Mouse (Mus musculus) erythroblast, embryonic 14.5 days (primary cell): ENCODE measurements at regions not wholly inside any gene's neighbourhood (a gene's known extent, or its start where the extent isn't known, plus 50 kb on each side); places are given as distances from the start of the nearest gene placed in this dataset.

Experiments used
- H3K27me3 ChIP-seq: 2 replicates; pipeline ENCODE4 v1.6.1; 2012; ENCODE audit warnings: inconsistent platforms; ENCODE audit not compliant: control insufficient read depth
- H3K36me3 ChIP-seq: 2 replicates; pipeline ENCODE4 v1.6.1; 2012; ENCODE audit warnings: mild to moderate bottlenecking, inconsistent platforms; ENCODE audit not compliant: control insufficient read depth
- H3K4me1 ChIP-seq: 2 replicates; pipeline ENCODE4 v1.6.1; 2012; ENCODE audit warnings: inconsistent platforms; ENCODE audit not compliant: control insufficient read depth
- H3K4me3 ChIP-seq: replicated peaks from 2 replicates; pipeline ENCODE3; 2012; ENCODE audit warnings: moderate library complexity, mild to moderate bottlenecking, inconsistent platforms
- H3K9me3 ChIP-seq: 2 replicates; pipeline ENCODE4 v1.6.1; 2012; ENCODE audit warnings: low read length, inconsistent platforms, mixed read lengths; ENCODE audit not compliant: control insufficient read depth
- GATA1 ChIP-seq: IDR thresholded peaks from 2 replicates; pipeline ENCODE4 v1.6.1; 2012; ENCODE audit warnings: low read length, inconsistent platforms, mixed read lengths
- TAL1 ChIP-seq: IDR thresholded peaks from 3 replicates; pipeline ENCODE4 v1.6.1; 2012; ENCODE audit warnings: low read length, inconsistent platforms, mixed read lengths

DNA sequence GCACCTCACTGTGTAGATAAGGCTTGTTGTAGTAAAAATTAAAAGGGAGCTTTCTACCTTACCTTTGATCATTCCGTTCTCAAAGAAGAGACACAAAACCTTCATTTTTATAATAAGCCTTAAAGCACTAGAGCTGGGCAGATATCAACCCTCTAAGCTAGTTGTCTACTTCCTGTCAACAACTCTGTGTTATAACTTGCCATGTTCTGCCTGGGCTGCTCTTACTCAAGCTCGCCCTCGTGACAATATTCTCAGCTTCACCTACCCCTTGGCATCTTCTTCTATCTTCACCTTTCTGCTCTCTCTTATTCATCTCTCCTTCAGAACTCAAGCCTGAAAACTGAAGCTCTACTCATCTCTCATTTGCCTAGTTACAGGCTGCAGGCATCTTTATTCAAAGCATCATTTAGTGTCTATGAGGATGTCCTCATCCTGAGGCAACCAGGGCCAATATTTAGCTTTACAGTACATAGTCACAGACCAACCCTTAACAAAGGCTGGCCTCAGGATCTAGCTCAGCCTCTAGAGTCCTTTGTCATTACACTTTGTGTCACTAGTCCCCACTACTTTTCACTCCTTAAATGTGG is 375.2 kb upstream of the Trib2 start:
- TF ChIP-seq GATA1: no peak
- TF ChIP-seq TAL1: no peak
- Histone ChIP-seq H3K4me1 (no peaks in the 10 kb centered on the region), H3K9me3 (no peaks in the 10 kb centered on the region), H3K27me3 (no peaks in the 10 kb centered on the region), H3K4me3 (no peak overlapping the region), H3K36me3 (no peaks in the 10 kb centered on the region)

DNA sequence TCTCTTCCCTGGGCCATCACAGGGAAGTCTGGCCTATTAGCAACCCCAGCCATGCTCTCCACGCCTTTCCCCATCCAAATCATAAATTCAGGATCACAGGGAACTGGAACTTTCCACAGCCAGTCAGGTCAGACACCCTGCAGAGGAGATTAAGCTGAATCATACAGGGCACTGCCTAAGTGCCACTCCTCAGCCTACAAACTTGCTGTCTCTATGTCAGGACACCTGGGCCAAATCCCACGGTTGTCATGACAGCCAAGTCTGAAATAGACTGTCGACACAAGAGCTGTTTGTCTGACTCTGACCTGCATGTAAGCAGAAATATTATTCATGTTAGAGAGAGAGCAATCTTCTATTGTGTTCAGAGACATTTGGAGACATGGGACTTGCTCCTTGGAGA is 374.0 kb upstream of the Trib2 start:
- peaks cover 2% of the 10 kb centered on the region; the same call in 1 of the 2 replicates for H3K4me1 ChIP-seq
- no peaks in the 10 kb centered on the region for H3K9me3 ChIP-seq
- no peaks in the 10 kb centered on the region for H3K27me3 ChIP-seq
- no peak overlapping the region for H3K4me3 ChIP-seq
- no peak for TF ChIP-seq TAL1
- no peak for TF ChIP-seq GATA1
- no peaks in the 10 kb centered on the region for H3K36me3 ChIP-seq

DNA sequence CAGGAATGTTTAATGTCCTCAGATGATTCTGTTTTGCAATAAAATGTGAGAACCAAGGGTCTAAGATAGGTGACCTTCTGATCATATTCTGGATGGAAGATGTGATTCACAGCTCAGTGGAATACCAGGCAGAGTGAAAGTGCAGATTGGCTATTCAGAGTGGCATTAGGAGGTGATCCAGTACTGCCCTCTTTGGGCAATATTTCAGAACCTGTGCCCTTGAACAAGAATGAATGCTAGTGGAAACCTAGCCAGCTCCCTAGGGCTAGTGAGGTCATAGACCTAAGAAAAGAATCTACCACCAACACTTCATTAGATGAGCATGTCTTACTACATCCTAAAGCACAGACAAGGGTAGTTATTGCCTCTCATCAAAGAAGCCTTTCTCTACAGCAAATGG is 372.7 kb upstream of the Trib2 start:
- Histone ChIP-seq H3K27me3 (no peaks in the 10 kb centered on the region), H3K9me3 (no peaks in the 10 kb centered on the region), H3K4me3 (no peak overlapping the region), H3K36me3 (no peaks in the 10 kb centered on the region), H3K4me1 (peaks cover 6% of the 10 kb centered on the region)
- no peak for TF ChIP-seq GATA1
- TF ChIP-seq TAL1: no peak

DNA sequence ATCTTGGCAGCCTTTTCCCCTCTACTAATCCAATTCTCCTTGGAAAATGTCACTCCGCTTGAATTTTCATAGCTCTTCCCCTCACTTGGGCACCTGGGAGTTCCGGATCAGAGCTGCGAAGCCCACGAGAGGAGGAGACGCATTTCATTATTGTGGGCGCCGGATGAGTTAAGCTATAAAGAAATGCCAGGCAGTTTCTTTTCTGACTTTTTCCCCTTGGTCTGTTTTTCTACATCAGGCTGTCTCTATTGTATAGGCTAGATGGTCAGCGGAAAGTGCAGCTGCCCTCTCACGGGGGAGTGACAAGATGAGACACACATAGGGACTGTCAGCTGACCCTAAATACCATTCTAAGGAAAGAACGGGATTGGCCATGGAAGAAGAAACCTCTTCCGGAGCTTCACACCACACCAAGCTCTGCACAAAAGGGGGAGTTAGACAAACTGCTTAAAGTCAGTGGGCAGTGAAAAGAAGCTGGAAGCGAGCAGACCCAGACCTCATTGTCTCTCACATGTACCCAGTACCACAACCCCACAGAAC is 369.3 kb upstream of the Trib2 start:
- peak overlapping the region; percentile 14 for H3K4me3 ChIP-seq
- H3K9me3 ChIP-seq: no peaks in the 10 kb centered on the region
- TF ChIP-seq TAL1: no peak
- TF ChIP-seq GATA1: no peak
- H3K27me3 ChIP-seq: no peaks in the 10 kb centered on the region
- no peaks in the 10 kb centered on the region for H3K36me3 ChIP-seq
- peaks cover 6% of the 10 kb centered on the region for H3K4me1 ChIP-seq

DNA sequence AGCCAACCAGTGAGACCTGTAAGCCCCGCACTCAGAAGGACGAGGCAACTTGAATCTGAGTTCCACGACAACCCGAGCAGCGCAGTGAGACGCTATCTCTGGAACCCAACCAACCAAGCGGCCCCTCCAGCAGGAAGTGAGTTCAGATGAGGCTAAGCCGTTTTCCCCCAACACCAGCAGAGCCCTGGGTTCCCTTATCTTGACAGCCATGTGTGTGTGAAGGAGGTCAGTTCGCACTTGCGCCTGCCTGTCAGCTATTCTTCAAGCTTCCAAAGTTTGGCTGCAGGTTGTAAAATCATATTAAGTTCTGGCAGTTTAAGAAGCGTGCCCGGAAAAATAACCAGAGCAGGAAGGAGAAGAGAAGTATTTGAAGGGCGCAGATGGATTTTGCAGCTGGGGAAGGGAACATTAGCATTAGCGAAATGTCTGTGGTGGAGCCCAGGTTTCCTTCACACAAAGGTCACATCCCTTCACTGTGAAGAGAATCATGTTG is 368.8 kb upstream of the Trib2 start:
- Histone ChIP-seq H3K36me3 (no peaks in the 10 kb centered on the region), H3K4me3 (peak overlapping the region; percentile 14), H3K4me1 (peaks cover 6% of the 10 kb centered on the region), H3K27me3 (no peaks in the 10 kb centered on the region), H3K9me3 (no peaks in the 10 kb centered on the region)
- no peak for TF ChIP-seq GATA1
- TF ChIP-seq TAL1: no peak

DNA sequence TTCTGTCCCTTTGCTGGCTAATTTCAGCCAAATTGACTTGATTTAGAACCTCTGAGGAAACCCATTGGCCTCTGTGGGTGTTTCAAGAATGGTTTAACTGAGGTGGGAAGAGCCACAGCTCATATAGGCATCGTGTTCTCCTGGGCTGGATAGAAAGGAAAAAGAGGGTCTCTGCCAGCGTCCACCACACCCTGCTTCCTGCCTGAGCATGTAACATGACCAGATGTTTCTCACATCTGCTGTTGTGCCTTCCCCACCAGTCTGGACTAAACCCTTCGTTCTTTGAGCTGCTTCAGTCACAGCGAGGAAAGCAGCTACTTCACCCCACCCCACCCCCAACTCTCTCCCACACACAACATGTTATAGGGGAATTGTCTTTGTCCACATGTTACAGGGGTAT is 366.3 kb upstream of the Trib2 start:
- Histone ChIP-seq H3K4me1 (peaks cover 6% of the 10 kb centered on the region), H3K27me3 (no peaks in the 10 kb centered on the region), H3K9me3 (no peaks in the 10 kb centered on the region), H3K36me3 (no peaks in the 10 kb centered on the region), H3K4me3 (no peak overlapping the region)
- no peak for TF ChIP-seq TAL1
- TF ChIP-seq GATA1: no peak

DNA sequence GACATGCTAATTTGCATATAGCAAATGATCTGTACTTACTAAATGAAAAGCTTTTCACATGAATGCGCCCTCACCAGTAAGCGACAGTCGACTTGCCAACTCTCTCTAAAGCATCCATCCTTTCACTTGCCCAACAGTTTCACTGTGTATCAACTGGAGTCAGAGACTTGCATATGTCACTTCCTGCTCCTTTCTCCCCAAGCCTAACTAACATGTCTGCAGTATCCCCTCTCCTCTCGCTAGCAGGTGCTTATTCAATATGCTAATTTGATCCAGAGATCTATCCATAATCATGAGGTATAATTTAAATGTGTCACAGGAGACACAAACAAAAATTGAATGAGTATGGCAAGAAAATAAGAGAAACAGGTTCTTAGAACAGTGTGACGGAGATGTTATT is 364.9 kb upstream of the Trib2 start:
- no peak overlapping the region for H3K4me3 ChIP-seq
- no peaks in the 10 kb centered on the region for H3K9me3 ChIP-seq
- peaks cover 6% of the 10 kb centered on the region for H3K4me1 ChIP-seq
- TF ChIP-seq GATA1: no peak
- no peak for TF ChIP-seq TAL1
- no peaks in the 10 kb centered on the region for H3K27me3 ChIP-seq
- H3K36me3 ChIP-seq: no peaks in the 10 kb centered on the region

DNA sequence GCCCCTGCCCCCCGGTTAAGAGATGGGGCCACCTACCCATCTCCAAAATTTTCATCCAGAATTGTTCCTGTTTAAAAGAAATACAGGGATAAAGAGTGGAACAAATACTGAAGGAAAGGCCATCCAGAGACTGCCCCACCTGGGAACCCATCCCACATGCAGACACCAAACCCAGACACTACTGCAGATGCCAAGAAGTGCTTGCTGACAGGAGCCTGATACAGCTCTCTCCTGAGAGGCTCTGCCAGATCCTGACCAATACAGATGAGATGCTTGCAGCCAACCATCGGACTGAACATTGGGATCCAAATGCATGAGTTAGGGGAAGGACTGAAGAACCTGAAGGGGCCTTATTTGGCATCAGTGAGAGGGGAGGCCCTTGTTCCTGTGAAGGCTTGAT is 363.2 kb upstream of the Trib2 start:
- no peaks in the 10 kb centered on the region for H3K27me3 ChIP-seq
- no peaks in the 10 kb centered on the region for H3K4me1 ChIP-seq
- no peak for TF ChIP-seq GATA1
- TF ChIP-seq TAL1: no peak
- no peaks in the 10 kb centered on the region for H3K9me3 ChIP-seq
- no peak overlapping the region for H3K4me3 ChIP-seq
- H3K36me3 ChIP-seq: no peaks in the 10 kb centered on the region

DNA sequence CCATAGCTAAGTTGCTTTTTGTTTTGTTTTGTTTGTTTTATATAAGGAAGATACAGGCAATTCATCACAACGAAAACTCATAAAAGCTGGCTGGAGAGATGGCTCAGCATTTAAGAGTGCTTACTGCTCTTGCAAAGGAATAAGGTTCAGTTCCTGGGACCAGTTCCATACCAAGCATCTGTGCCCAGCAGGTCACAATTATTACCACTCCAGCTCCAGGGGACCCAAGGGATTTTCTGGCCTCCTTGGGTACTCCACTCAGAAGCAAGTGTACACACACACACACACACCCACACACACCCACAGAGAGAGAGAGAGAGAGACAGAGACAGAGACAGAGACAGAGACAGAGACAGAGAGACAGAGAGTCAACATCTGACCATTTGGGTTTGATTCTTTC is 359.6 kb upstream of the Trib2 start:
- H3K36me3 ChIP-seq: no peaks in the 10 kb centered on the region
- TF ChIP-seq TAL1: no peak
- no peak for TF ChIP-seq GATA1

DNA sequence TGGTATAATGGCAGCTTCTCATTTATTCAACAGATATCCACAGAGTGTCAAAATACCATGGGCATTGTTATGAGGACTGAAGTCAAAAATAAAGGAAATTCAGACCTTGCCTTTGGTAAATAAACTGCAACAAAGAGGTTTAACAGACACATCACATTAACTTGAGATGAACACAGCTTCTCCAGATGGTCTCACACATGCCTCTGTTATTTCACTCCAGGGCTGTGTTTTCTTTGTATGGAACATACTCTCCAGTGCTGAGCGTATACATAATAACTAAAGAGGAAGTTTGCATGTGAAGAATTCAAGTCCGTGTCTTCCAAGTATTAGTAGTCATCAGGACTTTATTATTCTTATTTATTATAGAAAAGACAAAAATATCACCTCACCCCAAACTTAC is 355.5 kb upstream of the Trib2 start:
- Histone ChIP-seq H3K27me3 (no peaks in the 10 kb centered on the region), H3K4me3 (no peak overlapping the region), H3K4me1 (no peaks in the 10 kb centered on the region), H3K36me3 (no peaks in the 10 kb centered on the region), H3K9me3 (no peaks in the 10 kb centered on the region)
- no peak for TF ChIP-seq GATA1
- TF ChIP-seq TAL1: no peak

More for the DNA sequence above, 359.6 kb upstream of the Trib2 start:
- H3K27me3 ChIP-seq: no peaks in the 10 kb centered on the region
- H3K9me3 ChIP-seq: no peaks in the 10 kb centered on the region
- H3K4me3 ChIP-seq: no peak overlapping the region
- H3K4me1 ChIP-seq: no peaks in the 10 kb centered on the region
